Mouse (Mus musculus): ENCODE data around the gene Nudt3.

The Nudt3 gene

DNA sequence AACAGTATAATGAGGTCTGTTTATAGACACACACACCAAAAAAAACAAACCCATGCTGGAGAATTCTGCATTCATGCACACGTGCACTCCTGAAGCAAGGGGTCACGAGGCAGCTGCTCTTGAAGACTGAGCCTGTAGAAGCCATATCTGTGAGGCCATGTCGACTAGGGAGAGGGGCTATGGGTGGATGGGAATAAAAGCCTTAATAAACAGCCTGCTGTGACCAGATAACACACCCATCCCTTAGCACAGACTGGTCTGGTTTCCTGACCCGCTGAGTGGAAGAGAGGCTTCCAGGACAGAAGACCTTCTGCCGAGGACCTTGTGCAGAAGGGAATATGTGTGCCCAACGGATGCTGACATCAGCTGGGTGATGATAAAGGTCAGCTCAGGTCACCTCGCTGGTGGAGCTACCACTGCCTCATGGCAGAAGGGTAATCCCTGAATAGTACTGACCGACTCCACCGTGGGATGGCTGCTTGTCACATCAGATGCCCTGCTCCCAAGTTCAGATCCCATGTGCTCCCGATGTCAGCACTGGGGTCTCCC lies 49.4 kb downstream of the Nudt3 start:
- ChIA-PET CTCF (interaction anchor here in 3 of 4 experiments (0.6 to 1.6 kb wide), 6 partner anchors 18 to 412 kb away, joined by 3 to 7 read pairs (median 4); no protein-coding TSS in a partner anchor), POLR2A (interaction anchor here (0.7 to 12.5 kb wide), 15 partner anchors 8 to 62 kb away, joined by 3 to 136 read pairs (median 4); partner anchors contain the start of genes Hmga1 (in 3 of the 4), AI413582 (in 2 of the 4), Nudt3 (in 2 of the 4) and RPS10-NUDT3 (in 1 of the 4))

DNA sequence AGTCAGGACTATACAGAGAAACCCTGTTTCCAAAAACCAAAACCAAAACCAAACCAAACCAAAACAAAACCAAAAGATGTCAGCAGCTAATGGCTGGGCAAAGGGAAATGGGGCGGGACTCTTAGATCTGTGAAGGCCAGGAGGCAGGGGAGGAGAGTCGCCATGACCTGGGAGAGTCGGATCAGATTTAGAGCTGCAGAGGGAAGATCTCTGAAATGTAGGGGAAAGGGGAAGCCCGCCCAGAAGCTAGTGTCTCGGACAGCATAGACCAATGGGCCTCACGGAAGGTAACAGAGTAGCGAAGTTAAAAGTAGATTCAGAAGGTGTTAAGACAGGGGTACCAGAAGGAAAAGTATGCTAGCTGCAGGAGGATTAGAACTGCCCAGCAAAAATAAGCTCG lies 52.0 kb downstream of the Nudt3 start:
- POLR2A ChIA-PET, result interaction anchor here (0.6 to 12.5 kb wide), 19 partner anchors 8 to 916 kb away, joined by 3 to 136 read pairs (median 4); partner anchors contain the start of genes Hmga1 (in 3 of the 4), RPS10-NUDT3 (in 2 of the 4) and Rps10 (in 1 of the 4)

DNA sequence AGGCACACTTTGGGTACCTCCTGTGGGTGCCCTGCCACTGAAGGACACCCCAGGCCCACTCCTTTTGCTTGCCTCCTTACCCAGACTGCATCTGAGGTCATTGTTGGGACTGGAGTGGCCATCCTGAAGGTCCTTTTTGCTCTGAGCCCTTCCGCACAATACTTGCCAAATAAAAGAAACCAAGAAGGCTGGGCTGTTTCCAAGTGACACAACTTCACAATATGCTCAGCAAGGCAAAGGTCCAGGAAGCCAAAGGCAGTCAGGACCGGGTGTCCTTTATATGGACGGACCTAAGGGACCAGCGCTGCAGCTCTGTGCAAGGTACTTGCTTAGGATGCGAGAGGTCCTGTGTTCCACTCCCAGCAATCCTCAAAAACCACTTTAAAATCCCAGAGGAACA lies 55.1 kb downstream of the Nudt3 start:
- ChIA-PET POLR2A (interaction anchor here in 3 of 4 experiments (0.6 to 12.5 kb wide), 18 partner anchors 9 to 68 kb away, joined by 3 to 136 read pairs (median 4); partner anchors contain the start of genes Hmga1 (in 2 of the 3), RPS10-NUDT3 (in 1 of the 3) and Rps10 (in 1 of the 3)), CTCF (interaction anchor here in 2 of 4 experiments (0.6 to 2.0 kb wide), 4 partner anchors 9 to 70 kb away, joined by 3 to 5 read pairs (median 4); no protein-coding TSS in a partner anchor)

More for the DNA sequence above, 52.0 kb downstream of the Nudt3 start:
- CTCF ChIA-PET, result interaction anchor here in 3 of 4 experiments (0.6 to 1.5 kb wide), 10 partner anchors 11 to 870 kb away, joined by 3 to 6 read pairs (median 4); partner anchors contain the start of gene Nudt3 (in 1 of the 3)

GRCm38 (mm10) chr17:27565942-27566267 lies 57.4 kb downstream of the Nudt3 start:
- CTCF ChIA-PET, result interaction anchor here in 3 of 4 experiments (0.5 to 2.3 kb wide), 27 partner anchors 9 to 482 kb away, joined by 3 to 11 read pairs (median 3); partner anchors contain the start of gene Hmga1 (in 2 of the 3)
- POLR2A ChIA-PET, result interaction anchor here in 3 of 4 experiments (0.6 to 4.9 kb wide), 38 partner anchors 8 to 516 kb away, joined by 3 to 66 read pairs (median 6); partner anchors contain the start of genes Hmga1 (in 3 of the 3), Nudt3 (in 2 of the 3), RPS10-NUDT3 (in 2 of the 3) and Rps10 (in 1 of the 3)

DNA sequence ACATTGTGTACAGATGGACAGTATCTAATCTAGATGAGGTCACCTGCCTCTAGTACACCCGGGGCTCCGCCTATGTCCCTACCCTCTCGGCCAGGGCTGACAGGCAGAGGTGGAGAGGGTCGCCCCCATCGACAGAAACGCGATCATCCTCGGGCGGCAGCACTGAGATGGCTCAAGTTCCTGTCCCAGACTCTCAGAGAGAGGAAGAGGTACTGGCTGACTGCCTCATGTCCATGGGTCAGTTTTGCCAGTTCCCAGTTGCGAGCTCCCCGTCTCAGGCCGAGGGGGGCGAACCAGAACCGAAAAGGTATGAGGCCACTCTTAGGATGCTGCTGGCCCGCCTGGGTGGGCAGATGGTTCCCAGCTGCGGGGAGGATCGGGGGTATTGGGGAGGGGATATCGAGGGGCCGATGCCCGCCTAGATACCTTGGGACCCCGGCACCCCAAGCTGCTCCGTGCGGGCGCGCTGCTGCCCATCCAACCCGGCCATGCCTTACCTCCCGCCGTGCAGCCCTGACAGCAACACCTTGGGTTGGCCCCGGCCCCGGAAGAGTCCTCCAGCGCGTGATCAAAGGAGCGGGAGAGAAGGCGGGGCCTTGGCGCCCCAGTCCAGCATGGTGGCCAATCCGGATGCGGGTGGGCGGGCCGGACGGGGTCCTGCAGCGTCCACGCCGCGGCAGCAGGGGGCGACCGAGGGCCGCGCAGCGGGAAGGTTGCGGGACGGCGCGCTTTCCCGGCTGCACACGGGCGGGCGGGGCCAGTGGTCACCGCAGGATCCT lies 57.9 kb downstream of the Nudt3 start, which contains the start of gene AI413582:
AI413582 (minus strand) TSS at position 594 of the 779 bp plus-strand sequence.
- POLR2A ChIA-PET, result interaction anchor here (0.5 to 4.9 kb wide), 55 partner anchors 9 to 517 kb away, joined by 3 to 66 read pairs (median 4); partner anchors contain the start of genes Hmga1 (in 4 of the 4), Nudt3 (in 2 of the 4), RPS10-NUDT3 (in 2 of the 4) and Rps10 (in 1 of the 4)
- CTCF ChIA-PET, result interaction anchor here in 3 of 4 experiments (0.8 to 2.3 kb wide), 20 partner anchors 9 to 483 kb away, joined by 3 to 11 read pairs (median 4); partner anchors contain the start of gene Hmga1 (in 2 of the 3)

DNA sequence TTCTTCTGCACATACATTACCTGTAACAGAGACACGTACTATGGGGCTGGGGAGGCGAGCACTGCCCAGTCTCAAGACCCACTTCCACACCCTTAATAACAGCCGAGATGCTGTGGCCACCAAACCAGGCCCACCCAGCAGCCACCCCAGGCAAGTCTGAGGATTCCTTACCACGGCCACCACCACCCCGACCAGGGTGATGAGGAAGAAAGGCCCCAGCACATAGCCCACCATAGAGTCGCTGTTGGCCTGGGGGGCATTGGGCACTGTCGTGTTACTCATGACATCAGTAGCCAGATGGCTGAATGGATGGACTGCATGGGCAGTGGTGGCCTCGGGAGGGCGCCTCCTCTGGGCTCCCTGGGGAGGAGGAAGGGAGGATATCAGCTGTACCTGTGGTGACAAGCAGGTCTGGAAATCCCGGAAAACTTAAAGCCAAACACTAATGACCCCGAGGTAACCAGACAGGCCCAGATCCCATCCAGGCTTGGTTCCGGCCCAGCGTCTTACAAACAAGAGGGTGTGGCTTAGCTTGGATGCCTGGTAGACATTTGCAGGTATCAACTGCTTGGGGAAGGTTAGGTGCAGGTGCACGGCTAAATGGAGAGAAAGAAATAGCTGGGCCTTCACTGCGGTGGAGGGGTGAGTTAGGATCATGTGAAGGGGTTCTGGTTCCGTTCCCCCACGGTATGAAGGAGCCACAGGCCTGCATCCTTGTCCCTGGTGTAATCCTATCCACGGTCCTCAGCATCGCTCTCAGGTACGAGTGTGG lies 58.7 kb downstream of the Nudt3 start:
- CTCF ChIA-PET, result interaction anchor here in 3 of 4 experiments (0.7 to 2.3 kb wide), 12 partner anchors 8 to 115 kb away, joined by 3 to 11 read pairs (median 4); partner anchors contain the start of gene Hmga1 (in 1 of the 3)
- POLR2A ChIA-PET, result interaction anchor here (0.5 to 4.9 kb wide), 49 partner anchors 8 to 517 kb away, joined by 3 to 66 read pairs (median 4); partner anchors contain the start of genes Hmga1 (in 4 of the 4), RPS10-NUDT3 (in 2 of the 4), Nudt3 (in 1 of the 4) and Rps10 (in 1 of the 4)

- CTCF ChIA-PET, result interaction anchor here in 2 of 4 experiments (1.2 to 2.1 kb wide), 2 partner anchors 29 kb away, joined by 4 read pairs; no protein-coding TSS in a partner anchor
- POLR2A ChIA-PET, result interaction anchor here (0.6 to 4.9 kb wide), 24 partner anchors 7 to 375 kb away, joined by 3 to 66 read pairs (median 6); partner anchors contain the start of genes Hmga1 (in 2 of the 4), Nudt3 (in 1 of the 4) and RPS10-NUDT3 (in 1 of the 4)
Observed at GRCm38 (mm10) chr17:27563771-27564244, 59.5 kb downstream of the Nudt3 start.

GRCm38 (mm10) chr17:27561809-27562526 lies 61.3 kb downstream of the Nudt3 start:
- CTCF ChIA-PET, result no interaction called here
- POLR2A ChIA-PET, result interaction anchor here in 3 of 4 experiments (0.7 to 8.9 kb wide), 9 partner anchors 11 to 71 kb away, joined by 3 to 146 read pairs (median 3); partner anchors contain the start of genes Nudt3 (in 1 of the 3), RPS10-NUDT3 (in 1 of the 3) and Rps10 (in 1 of the 3)

DNA sequence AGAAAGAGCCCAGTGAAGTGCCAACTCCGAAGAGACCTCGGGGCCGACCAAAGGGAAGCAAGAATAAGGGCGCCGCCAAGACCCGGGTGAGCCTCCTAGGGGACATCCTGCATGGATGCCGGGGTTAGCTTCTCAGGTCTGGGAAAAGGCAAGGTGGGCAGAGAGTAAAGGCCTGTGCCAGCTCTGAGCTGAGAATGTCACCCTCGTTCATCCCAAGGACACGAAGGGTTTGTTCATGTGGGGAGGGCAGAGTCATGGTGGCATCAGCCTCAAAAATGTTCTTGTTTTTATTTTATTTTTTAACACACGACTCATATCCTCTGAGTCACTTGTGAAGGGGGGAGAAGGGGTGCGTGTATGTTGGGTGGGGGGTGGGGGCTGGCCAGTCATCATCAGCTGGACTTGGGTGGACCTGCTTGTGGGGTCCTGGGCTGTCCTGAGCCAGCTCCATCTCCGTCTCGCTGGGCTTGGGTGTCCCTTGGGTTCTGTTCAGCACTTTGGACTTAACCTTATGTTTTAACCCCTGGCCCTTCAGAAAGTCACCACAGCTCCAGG lies 62.3 kb downstream of the Nudt3 start:
- CTCF ChIA-PET, result interaction anchor here in 1 of 4 experiments (0.5 to 0.6 kb wide), 2 partner anchors 32 to 158 kb away, joined by 3 to 14 read pairs; no protein-coding TSS in a partner anchor
- POLR2A ChIA-PET, result interaction anchor here (0.6 to 8.9 kb wide), 15 partner anchors 9 to 75 kb away, joined by 3 to 146 read pairs (median 3); partner anchors contain the start of genes Nudt3 (in 1 of the 4), RPS10-NUDT3 (in 1 of the 4) and Rps10 (in 1 of the 4)

GRCm38 (mm10) chr17:27559596-27559995 lies 63.7 kb downstream of the Nudt3 start:
- POLR2A ChIA-PET, result interaction anchor here in 2 of 4 experiments (0.6 to 8.9 kb wide), 20 partner anchors 8 to 318 kb away, joined by 3 to 146 read pairs (median 6); partner anchors contain the start of genes RPS10-NUDT3 (in 2 of the 2), Rps10 (in 2 of the 2) and Nudt3 (in 1 of the 2)
- CTCF ChIA-PET, result interaction anchor here in 1 of 4 experiments (0.6 to 0.7 kb wide), 3 partner anchors 69 to 489 kb away, joined by 3 to 4 read pairs (median 3); no protein-coding TSS in a partner anchor

DNA sequence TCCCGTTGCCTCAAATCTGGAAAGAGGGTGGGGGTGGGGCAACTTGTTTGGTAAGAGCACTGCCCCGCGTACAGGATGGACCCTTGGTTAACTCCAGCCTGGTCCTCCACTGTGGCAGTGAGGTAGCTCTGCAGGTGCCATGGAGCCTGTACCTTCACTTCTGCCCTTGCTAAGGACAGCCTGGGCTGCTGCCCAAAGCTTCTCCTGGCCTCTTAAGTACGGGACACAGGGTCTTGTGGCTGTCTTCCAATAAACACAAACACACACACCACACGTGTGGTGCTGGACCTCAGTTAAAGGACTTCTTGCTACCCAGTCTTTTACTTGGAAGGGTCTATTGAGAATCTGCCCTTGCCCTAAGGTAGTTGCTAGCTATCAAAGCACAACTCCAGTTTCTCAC lies 64.5 kb downstream of the Nudt3 start:
- CTCF ChIA-PET, result interaction anchor here in 3 of 4 experiments (0.6 to 1.6 kb wide), 5 partner anchors 24 to 1002 kb away, joined by 3 to 4 read pairs (median 3); partner anchors contain the start of gene Clps (in 1 of the 3)
- POLR2A ChIA-PET, result interaction anchor here in 3 of 4 experiments (0.5 to 8.9 kb wide), 27 partner anchors 12 to 521 kb away, joined by 3 to 146 read pairs (median 5); partner anchors contain the start of genes Nudt3 (in 2 of the 3), RPS10-NUDT3 (in 2 of the 3) and Rps10 (in 2 of the 3)

- ChIA-PET CTCF (interaction anchor here (0.6 to 2.0 kb wide), 6 partner anchors 8 to 1003 kb away, joined by 3 to 7 read pairs (median 5); partner anchors contain the start of genes AI413582 (in 1 of the 4) and Clps (in 1 of the 4)), POLR2A (interaction anchor here in 3 of 4 experiments (0.5 to 8.9 kb wide), 36 partner anchors 10 to 522 kb away, joined by 3 to 146 read pairs (median 6); partner anchors contain the start of genes Nudt3 (in 2 of the 3), RPS10-NUDT3 (in 2 of the 3), Rps10 (in 2 of the 3) and Anks1 (in 1 of the 3))
Observed at GRCm38 (mm10) chr17:27557927-27558661, 65.2 kb downstream of the Nudt3 start.

- ChIA-PET POLR2A (interaction anchor here in 3 of 4 experiments (0.6 to 8.9 kb wide), 60 partner anchors 8 to 669 kb away, joined by 3 to 146 read pairs (median 6); partner anchors contain the start of genes Nudt3 (in 3 of the 3), RPS10-NUDT3 (in 3 of the 3), AI413582 (in 2 of the 3) and Rps10 (in 2 of the 3)), CTCF (interaction anchor here (0.6 to 2.0 kb wide), 6 partner anchors 8 to 490 kb away, joined by 4 to 7 read pairs (median 6); partner anchors contain the start of gene AI413582 (in 1 of the 4))
Observed at GRCm38 (mm10) chr17:27557181-27557926, 65.9 kb downstream of the Nudt3 start.
